Mouse (Mus musculus) forebrain, embryonic 14.5 days (tissue): ENCODE measurements around the gene Plekhh1. TPM values are rescaled to one million over a fixed set of nuclear protein-coding genes. Genes with fewer than 3 reads are reported as not detected.

Experiments
- ATAC-seq: fragments of 200-750 bp; cut with Nextera tagmentation; 2 replicates; pipeline ENCODE4 v1.8.0; 2017; ENCODE audit warnings: mild to moderate bottlenecking, moderate library complexity
- DNase-seq: peaks from one replicate; pipeline ENCODE4 v3.0.0-alpha.2; 2015; ENCODE audit warnings: low spot score
- H3K27ac ChIP-seq: fragments of 300-500 bp; sonication (generic); 2 replicates; pipeline ENCODE4 v1.5.1; 2014; ENCODE audit warnings: low read depth, mild to moderate bottlenecking, control low read depth, low read length, moderate library complexity
- H3K27me3 ChIP-seq: fragments of 300-500 bp; sonication (generic); replicated peaks from 2 replicates; pipeline ENCODE4 v1.6.1; 2014; ENCODE audit warnings: low read length, control low read depth, mixed read lengths; ENCODE audit not compliant: control insufficient read depth, insufficient read depth
- H3K36me3 ChIP-seq: fragments of 300-500 bp; sonication (generic); 2 replicates; pipeline ENCODE4 v1.6.1; 2014; ENCODE audit warnings: low read length, control low read depth; ENCODE audit not compliant: control insufficient read depth, insufficient read depth
- H3K4me1 ChIP-seq: fragments of 300-500 bp; sonication (generic); 2 replicates; pipeline ENCODE4 v1.6.1; 2014; ENCODE audit warnings: antibody characterized with exemption, low read length, control low read depth; ENCODE audit not compliant: control insufficient read depth, insufficient read depth
- H3K4me2 ChIP-seq: fragments of 300-500 bp; sonication (generic); 2 replicates; pipeline ENCODE4 v1.6.1; 2014; ENCODE audit warnings: mild to moderate bottlenecking, control low read depth, low read length
- H3K4me3 ChIP-seq: fragments of 300-500 bp; sonication (generic); 2 replicates; pipeline ENCODE4 v1.5.1; 2014; ENCODE audit warnings: low read depth, low read length, control low read depth
- H3K9ac ChIP-seq: fragments of 300-500 bp; sonication (generic); 2 replicates; pipeline ENCODE4 v1.6.1; 2014; ENCODE audit warnings: mild to moderate bottlenecking, low read length, control low read depth, moderate library complexity
- H3K9me3 ChIP-seq: fragments of 300-500 bp; sonication (generic); replicated peaks from 2 replicates; pipeline ENCODE4 v1.6.1; 2016; ENCODE audit warnings: low read length, control low read depth, mixed read lengths; ENCODE audit not compliant: control insufficient read depth
- WGBS: fragments of 180-500 bp; shearing (Covaris S2); extraction: QIAGEN DNeasy Blood & Tissue Kit; methylation state at CpG from one replicate; pipeline ENCODE4 v1.1.7; 2014; 5-methylcytosine and 5-hydroxymethylcytosine counted together
- polyA plus RNA-seq: library from polyadenylated mRNA; unstranded; fragments of >200 nt; fragmentation: Nextera tagmentation; extraction: Ambion mirVana; gene quantifications from 2 replicates; pipeline ENCODE4 v1.2.1, GENCODE M21; 2014

The Plekhh1 gene
- polyA plus RNA-seq, 1 experiment from 2014 or later = 1.3 TPM

DNA sequence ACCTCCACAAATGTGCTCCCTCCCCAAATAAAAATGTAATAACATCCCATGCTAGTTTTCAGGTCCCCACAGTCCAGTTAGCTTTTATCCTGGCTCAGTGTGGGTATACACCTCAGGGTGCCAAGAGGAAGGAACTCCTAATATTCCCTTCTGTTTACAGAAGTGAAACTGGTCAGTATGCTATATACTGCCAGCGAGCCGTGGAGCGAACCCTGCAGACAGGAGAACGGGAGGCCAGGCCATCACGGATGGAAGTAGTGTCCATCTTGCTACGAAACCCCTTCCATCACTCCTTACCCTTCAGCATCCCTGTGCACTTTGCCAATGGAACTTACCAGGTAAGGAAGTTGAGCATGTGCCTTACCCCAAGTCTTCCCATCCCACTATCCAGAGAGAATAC lies 43.6 kb downstream of the Plekhh1 start:
- no peak for DNase-seq
- no peaks in the 10 kb centered on the region for H3K27me3 ChIP-seq
- no peak overlapping the region for H3K9ac ChIP-seq
- H3K4me2 ChIP-seq = no peak overlapping the region
- ATAC-seq = no peak
- H3K9me3 ChIP-seq = no peaks in the 10 kb centered on the region
- peaks cover 65% of the 10 kb centered on the region for H3K36me3 ChIP-seq
- no peak overlapping the region for H3K4me3 ChIP-seq
- 92% methylated on average over 6 of the region's 6 CpGs for WGBS
- H3K27ac ChIP-seq = no peak overlapping the region
- H3K4me1 ChIP-seq = no peaks in the 10 kb centered on the region

DNA sequence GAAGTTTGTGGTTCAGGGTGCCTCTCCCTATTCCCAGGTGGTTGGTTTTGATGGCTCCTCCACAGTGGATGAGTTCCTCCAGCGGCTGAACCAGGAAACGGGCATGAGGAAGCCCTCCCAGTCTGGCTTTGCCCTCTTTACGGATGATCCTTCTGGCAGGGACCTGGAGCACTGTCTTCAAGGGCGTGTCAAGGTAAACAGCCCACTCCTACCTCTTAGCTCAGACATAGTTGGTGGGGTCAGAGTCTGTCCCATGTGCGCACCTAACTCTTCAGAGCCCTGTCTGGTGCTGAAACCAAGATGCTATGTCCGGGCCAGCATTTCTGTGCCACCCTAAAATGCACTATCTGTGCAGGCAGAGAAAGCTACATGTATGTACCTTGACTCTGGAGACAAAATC lies 44.4 kb downstream of the Plekhh1 start:
- Histone ChIP-seq H3K4me1 (no peaks in the 10 kb centered on the region), H3K9me3 (no peaks in the 10 kb centered on the region), H3K4me2 (no peak overlapping the region), H3K27ac (no peak overlapping the region), H3K9ac (no peak overlapping the region), H3K36me3 (peaks cover 66% of the 10 kb centered on the region), H3K27me3 (no peaks in the 10 kb centered on the region), H3K4me3 (no peak overlapping the region)
- WGBS = 90% methylated on average over 6 of the region's 6 CpGs
- DNase-seq (no peak), ATAC-seq (no peak)

GRCm38 (mm10) chr12:79089182-79089812 lies 60.3 kb downstream of the Plekhh1 start, which contains the start of gene Pigh:
Pigh (minus strand) TSS chr12:79089651.
- peak within 1 kb of the TSS; percentile 30; the same call in 1 of the 2 replicates for H3K27ac ChIP-seq

DNA sequence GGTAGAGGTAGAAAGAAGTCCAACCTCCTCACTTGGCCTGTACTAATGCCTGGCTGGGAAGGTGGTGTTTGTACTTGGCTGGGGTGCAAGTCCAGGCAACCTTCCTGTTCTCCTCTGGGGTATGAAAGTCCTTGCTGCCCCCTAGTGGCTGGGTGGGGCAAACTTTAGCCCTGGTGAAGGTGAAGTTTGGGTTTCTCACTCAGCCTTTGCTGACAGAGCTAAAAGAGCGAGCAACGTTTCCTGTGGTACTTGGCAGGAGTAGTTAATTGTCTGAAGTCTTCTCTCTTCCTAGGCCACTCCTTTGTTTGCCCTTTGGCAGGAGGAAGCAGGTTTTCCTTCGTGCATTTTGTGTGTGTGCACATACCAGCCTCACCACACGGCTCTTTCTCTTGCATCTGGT lies 63.6 kb downstream of the Plekhh1 start:
- ATAC-seq = no peak

More at GRCm38 (mm10) chr12:79089182-79089812, 60.3 kb downstream of the Plekhh1 start, which contains the start of gene Pigh:
- H3K4me2 ChIP-seq = peak within 1 kb of the TSS; percentile 55
- no peaks in the 10 kb centered on the region for H3K27me3 ChIP-seq
- H3K9me3 ChIP-seq = no peaks in the 10 kb centered on the region
- WGBS = under 1% methylated on average over 53 of the region's 53 CpGs
- 0 out of 2 replicates have a peak, but pooled peaks cover 6% of the 10 kb centered on the region for H3K36me3 ChIP-seq
- no peaks in the 10 kb centered on the region; the same call in 1 of the 2 replicates for H3K4me1 ChIP-seq
- H3K4me3 ChIP-seq = peak within 1 kb of the TSS; percentile 96
- DNase-seq (peak; percentile 95), ATAC-seq (peak; percentile 99)
- peak within 1 kb of the TSS; percentile 97 for H3K9ac ChIP-seq

GRCm38 (mm10) chr12:79097106-79097752 lies 68.3 kb downstream of the Plekhh1 start:
- Histone ChIP-seq H3K4me3 (no peak overlapping the region), H3K9me3 (no peaks in the 10 kb centered on the region), H3K9ac (no peak overlapping the region), H3K4me1 (no peaks in the 10 kb centered on the region), H3K27ac (no peak overlapping the region), H3K36me3 (no peaks in the 10 kb centered on the region), H3K27me3 (no peaks in the 10 kb centered on the region), H3K4me2 (no peak overlapping the region)
- DNase-seq (peak; percentile 70), ATAC-seq (no peak)
- 67% methylated on average over 3 of the region's 3 CpGs for WGBS

More for the DNA sequence above, 63.6 kb downstream of the Plekhh1 start:
- no peak for DNase-seq
- H3K9me3 ChIP-seq = no peaks in the 10 kb centered on the region
- no peak overlapping the region for H3K4me2 ChIP-seq
- no peaks in the 10 kb centered on the region; the same call in 1 of the 2 replicates for H3K4me1 ChIP-seq
- H3K36me3 ChIP-seq = no peaks in the 10 kb centered on the region
- no peak overlapping the region for H3K9ac ChIP-seq
- H3K27ac ChIP-seq = no peak overlapping the region
- no peak overlapping the region for H3K4me3 ChIP-seq
- 48% methylated on average over 4 of the region's 4 CpGs for WGBS
- no peaks in the 10 kb centered on the region for H3K27me3 ChIP-seq

- no peaks in the 10 kb centered on the region for H3K4me1 ChIP-seq
- WGBS = 88% methylated on average over 3 of the region's 3 CpGs
- no peak overlapping the region for H3K4me2 ChIP-seq
- no peaks in the 10 kb centered on the region for H3K9me3 ChIP-seq
- H3K36me3 ChIP-seq = no peaks in the 10 kb centered on the region
- no peaks in the 10 kb centered on the region for H3K27me3 ChIP-seq
- DNase-seq (no peak), ATAC-seq (no peak)
- no peak overlapping the region for H3K4me3 ChIP-seq
- H3K27ac ChIP-seq = no peak overlapping the region
- no peak overlapping the region for H3K9ac ChIP-seq
Observed at GRCm38 (mm10) chr12:79103773-79104172, 74.8 kb downstream of the Plekhh1 start.

- H3K27ac ChIP-seq = no peak overlapping the region
- 69% methylated on average over 2 of the region's 2 CpGs for WGBS
Observed at GRCm38 (mm10) chr12:79104544-79104943, 75.6 kb downstream of the Plekhh1 start.

DNA sequence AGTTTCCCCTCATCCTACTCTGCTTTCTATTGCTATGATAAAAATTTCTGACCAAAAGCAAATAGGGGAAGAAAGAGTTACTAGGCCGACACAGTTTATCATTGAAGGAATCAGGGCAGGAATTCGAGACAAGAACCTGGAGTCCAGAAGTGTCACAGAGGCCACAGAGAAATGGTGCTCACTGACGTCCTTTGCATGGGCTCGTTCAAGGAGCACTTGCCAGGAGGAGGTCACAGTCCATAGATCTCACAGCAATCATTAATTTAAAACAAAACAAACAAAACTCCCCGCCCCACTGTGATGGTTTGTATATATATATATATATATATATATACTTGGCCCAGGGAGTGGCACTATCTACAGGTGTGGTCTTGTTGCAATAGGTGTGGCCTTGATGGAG lies 76.3 kb downstream of the Plekhh1 start:
- 93% methylated on average over 5 of the region's 5 CpGs for WGBS
- Histone ChIP-seq H3K4me3 (no peak overlapping the region), H3K9me3 (no peaks in the 10 kb centered on the region), H3K9ac (no peak overlapping the region), H3K36me3 (no peaks in the 10 kb centered on the region), H3K4me1 (no peaks in the 10 kb centered on the region), H3K27ac (no peak overlapping the region), H3K4me2 (no peak overlapping the region), H3K27me3 (no peaks in the 10 kb centered on the region)
- ATAC-seq = no peak
- DNase-seq = no peak

More at GRCm38 (mm10) chr12:79104544-79104943, 75.6 kb downstream of the Plekhh1 start:
- Histone ChIP-seq H3K36me3 (no peaks in the 10 kb centered on the region), H3K4me3 (no peak overlapping the region), H3K4me1 (no peaks in the 10 kb centered on the region), H3K4me2 (no peak overlapping the region), H3K9ac (no peak overlapping the region), H3K27me3 (no peaks in the 10 kb centered on the region), H3K9me3 (no peaks in the 10 kb centered on the region)
- DNase-seq (no peak), ATAC-seq (no peak)

- Histone ChIP-seq H3K9ac (no peak overlapping the region), H3K4me3 (no peak overlapping the region), H3K27me3 (no peaks in the 10 kb centered on the region), H3K9me3 (no peaks in the 10 kb centered on the region), H3K4me1 (no peaks in the 10 kb centered on the region), H3K4me2 (no peak overlapping the region), H3K36me3 (no peaks in the 10 kb centered on the region), H3K27ac (no peak overlapping the region)
- DNase-seq (no peak), ATAC-seq (no peak)
- WGBS = 93% methylated on average over 4 of the region's 4 CpGs
Observed at GRCm38 (mm10) chr12:79118991-79119390, 90.0 kb downstream of the Plekhh1 start.
